Mouse (Mus musculus): ENCODE results near the gene Saa1. TPM values are rescaled to one million over a fixed set of nuclear protein-coding genes. Genes with fewer than 3 reads are reported as not detected.

Gene Saa1
- polyA plus RNA-seq, 1 experiment from 2014 or later = not detected

GRCm38 (mm10) chr7:46710390-46710844 is 32.4 kb downstream of the Saa1 start, which contains the start of gene Saal1:
Gene Saal1 (minus strand): TSS chr7:46710680.
- Histone ChIP-seq H3K27me3 (ENCODE audit: control insufficient read depth, insufficient read depth, low read length) (no peaks in the 10 kb centered on the region), H3K4me2 (replicated peaks) (peak within 1 kb of the TSS; percentile 53), H3K9ac (peak within 1 kb of the TSS; percentile 70), H3K4me1 (replicated peaks; ENCODE audit: control insufficient read depth, insufficient read depth, low read length) (peaks cover 7% of the 10 kb centered on the region), H3K27ac (peak within 1 kb of the TSS; percentile 77), H3K4me3 (replicated peaks; ENCODE audit: low read length) (peak within 1 kb of the TSS; percentile 55), H3K9me3 (ENCODE audit: control insufficient read depth, low read length) (no peaks in the 10 kb centered on the region), H3K36me3 (replicated peaks; ENCODE audit: control insufficient read depth, insufficient read depth) (peaks cover 18% of the 10 kb centered on the region)
- WGBS = 0% methylated on average over 37 of the region's 38 CpGs
- DNase-seq (ENCODE audit: low spot score) (peak; percentile 97), ATAC-seq (ENCODE audit: low FRiP score) (peak; percentile 97)

GRCm38 (mm10) chr7:46700521-46701025 is 42.2 kb downstream of the Saa1 start:
- H3K27me3 ChIP-seq (ENCODE audit: control insufficient read depth, insufficient read depth, low read length) = no peaks in the 10 kb centered on the region
- H3K36me3 ChIP-seq (replicated peaks; ENCODE audit: control insufficient read depth, insufficient read depth) = peaks cover 90% of the 10 kb centered on the region
- ATAC-seq (ENCODE audit: low FRiP score) = no peak
- no peak for DNase-seq (ENCODE audit: low spot score)
- no peaks in the 10 kb centered on the region for H3K4me1 ChIP-seq (replicated peaks; ENCODE audit: control insufficient read depth, insufficient read depth, low read length)
- H3K27ac ChIP-seq = no peak overlapping the region
- no peak overlapping the region for H3K9ac ChIP-seq
- no peaks in the 10 kb centered on the region for H3K9me3 ChIP-seq (ENCODE audit: control insufficient read depth, low read length)
- 98% methylated on average over 6 of the region's 6 CpGs for WGBS
- no peak overlapping the region for H3K4me2 ChIP-seq (replicated peaks)
- H3K4me3 ChIP-seq (replicated peaks; ENCODE audit: low read length) = no peak overlapping the region

- H3K4me3 ChIP-seq (replicated peaks; ENCODE audit: low read length) = no peak overlapping the region
- H3K36me3 ChIP-seq (replicated peaks; ENCODE audit: control insufficient read depth, insufficient read depth) = peaks cover 68% of the 10 kb centered on the region
- DNase-seq (ENCODE audit: low spot score) = no peak
- no peaks in the 10 kb centered on the region for H3K9me3 ChIP-seq (ENCODE audit: control insufficient read depth, low read length)
- no peak overlapping the region for H3K27ac ChIP-seq
- H3K9ac ChIP-seq = no peak overlapping the region
- no peaks in the 10 kb centered on the region for H3K4me1 ChIP-seq (replicated peaks; ENCODE audit: control insufficient read depth, insufficient read depth, low read length)
- no peaks in the 10 kb centered on the region for H3K27me3 ChIP-seq (ENCODE audit: control insufficient read depth, insufficient read depth, low read length)
- H3K4me2 ChIP-seq (replicated peaks) = no peak overlapping the region
- ATAC-seq (ENCODE audit: low FRiP score) = no peak
- 89% methylated on average over 1 of the region's 1 CpGs for WGBS
Measured at GRCm38 (mm10) chr7:46696754-46697153, 46.0 kb downstream of the Saa1 start.

Other genes starting within 250 kb of the Saa1 start
- gene Sergef, start 103.2 kb downstream of the Saa1 start, polyA plus RNA-seq (2014; fragmentation: Nextera tagmentation; extraction: Ambion mirVana) = 41.1 and 44.1 TPM in 2 replicates
- 0.19 and 0.70 TPM in 2 replicates for gene Tph1, start 70.4 kb downstream of the Saa1 start, polyA plus RNA-seq (2014; fragmentation: Nextera tagmentation; extraction: Ambion mirVana)
- gene Saal1, start 32.3 kb downstream of the Saa1 start, polyA plus RNA-seq (2014; fragmentation: Nextera tagmentation; extraction: Ambion mirVana) = 16.6 and 16.8 TPM in 2 replicates
- 0.08 TPM in 1 of 2 replicates, not detected in the other for gene Saa3, start 27.3 kb downstream of the Saa1 start, polyA plus RNA-seq (2014; fragmentation: Nextera tagmentation; extraction: Ambion mirVana)
- not detected in 2 replicates for gene Saa4, start 10.4 kb downstream of the Saa1 start, polyA plus RNA-seq (2014; fragmentation: Nextera tagmentation; extraction: Ambion mirVana)
- not detected in 2 replicates for gene Saa2, start 8.8 kb upstream of the Saa1 start, polyA plus RNA-seq (2014; fragmentation: Nextera tagmentation; extraction: Ambion mirVana)
- gene Hps5, start 53.1 kb upstream of the Saa1 start, polyA plus RNA-seq (2014; fragmentation: Nextera tagmentation; extraction: Ambion mirVana) = 12.7 and 13.0 TPM in 2 replicates
- gene Gtf2h1, start 53.1 kb upstream of the Saa1 start, polyA plus RNA-seq (2014; fragmentation: Nextera tagmentation; extraction: Ambion mirVana) = 36.1 and 43.8 TPM in 2 replicates
- 545 and 632 TPM in 2 replicates for gene Ldha, start 98.5 kb upstream of the Saa1 start, polyA plus RNA-seq (2014; fragmentation: Nextera tagmentation; extraction: Ambion mirVana)
- gene Ldhc, start 118.2 kb upstream of the Saa1 start, polyA plus RNA-seq (2014; fragmentation: Nextera tagmentation; extraction: Ambion mirVana) = 0.19 and 0.29 TPM in 2 replicates
- 362 and 374 TPM in 2 replicates for gene Tsg101, start 177.0 kb upstream of the Saa1 start, polyA plus RNA-seq (2014; fragmentation: Nextera tagmentation; extraction: Ambion mirVana)
- gene Uevld, start 215.5 kb upstream of the Saa1 start, polyA plus RNA-seq (2014; fragmentation: Nextera tagmentation; extraction: Ambion mirVana) = 5.3 and 5.6 TPM in 2 replicates
- not detected in 2 replicates for gene Gm9999, start 240.6 kb upstream of the Saa1 start, polyA plus RNA-seq (2014; fragmentation: Nextera tagmentation; extraction: Ambion mirVana)